Mouse (Mus musculus) G1E (cell line): ENCODE measurements around the gene 4930432K21Rik.

Experiments
- CTCF ChIP-seq: IDR thresholded peaks from 2 replicates; pipeline ENCODE4 v1.5.1; 2012; ENCODE audit warnings: low read depth, low read length, inconsistent platforms, mixed read lengths
- GATA1 ChIP-seq: IDR thresholded peaks from 2 replicates; pipeline ENCODE4 v1.6.1; 2012; ENCODE audit warnings: borderline replicate concordance, low read length, inconsistent platforms, mixed read lengths
- GATA2 ChIP-seq: IDR thresholded peaks from 2 replicates; pipeline ENCODE4 v1.6.1; 2012; ENCODE audit warnings: low read depth, low read length, inconsistent platforms, borderline replicate concordance
- POLR2AphosphoS5 ChIP-seq: IDR thresholded peaks from 2 replicates; pipeline ENCODE4 v1.6.1; 2012; ENCODE audit warnings: low read depth, low read length, inconsistent platforms; ENCODE audit not compliant: insufficient replicate concordance
- TAL1 ChIP-seq: conservative IDR thresholded peaks from 2 replicates; pipeline ENCODE4 v1.6.1; 2012; ENCODE audit warnings: low read depth, low read length, inconsistent platforms, mixed read lengths

DNA sequence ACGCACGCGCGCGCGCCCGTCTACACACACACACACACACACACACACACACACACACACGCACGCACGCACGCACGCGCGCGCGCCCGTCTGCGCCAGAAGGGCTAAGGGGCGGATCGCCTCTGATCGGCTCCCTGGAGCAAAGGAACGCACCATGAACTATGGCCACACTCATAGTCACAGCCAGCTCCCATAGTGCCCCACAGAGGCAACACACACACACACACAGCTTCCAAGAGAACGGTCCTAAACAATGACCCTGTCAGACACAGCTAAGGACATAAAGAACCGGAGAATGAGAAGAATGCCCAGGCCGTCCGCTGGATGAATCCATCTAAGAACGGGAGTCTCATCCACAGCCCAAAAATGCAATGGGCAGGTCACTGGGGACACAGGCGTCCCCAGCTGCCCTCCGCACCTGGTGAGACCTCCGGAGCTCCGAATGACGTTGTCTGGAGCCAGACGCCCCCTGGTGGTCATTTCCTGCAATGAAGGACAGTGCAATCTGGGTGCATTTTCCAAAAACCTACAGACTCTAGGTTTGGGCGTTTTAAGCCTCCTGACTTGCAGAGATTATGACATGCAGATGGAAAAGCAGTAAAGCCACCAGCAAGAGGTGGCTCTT is 62.5 kb downstream of the 4930432K21Rik start:
- peak; percentile 88 for TF ChIP-seq CTCF
- no peak for TF ChIP-seq GATA1
- TF ChIP-seq GATA2: no peak
- TF ChIP-seq TAL1: no peak
- TF ChIP-seq POLR2AphosphoS5: no peak
